Mouse (Mus musculus): ENCODE data around the gene Lyrm7. TPM values are rescaled to one million over a fixed set of nuclear protein-coding genes. Genes with fewer than 3 reads are reported as not detected.
A peak's percentile ranks its signal among the peaks of the same experiment; 100 is the strongest.

Lyrm7 gene
- polyA plus RNA-seq, 2 experiments, result 8.2 to 10.8 TPM

- peak; percentile 95 for DNase-seq (ENCODE audit: low spot score)
- WGBS, result under 1% methylated on average over 64 of the region's 107 CpGs
- peaks cover 16% of the 10 kb centered on the region for H3K4me1 ChIP-seq (ENCODE audit: control insufficient read depth, insufficient read depth, low read length)
- peak within 1 kb of the TSS; percentile 98 for H3K9ac ChIP-seq (ENCODE audit: low read depth, low read length, severe bottlenecking)
- peak within 1 kb of the TSS; percentile 54 for H3K4me2 ChIP-seq (replicated peaks; ENCODE audit: low read depth, low read length, severe bottlenecking)
- H3K36me3 ChIP-seq (ENCODE audit: control insufficient read depth, insufficient read depth, low read length), result peaks cover 21% of the 10 kb centered on the region
- ATAC-seq (ENCODE audit: low FRiP score, low read depth), result peak; percentile 86
- peak within 1 kb of the TSS; percentile 89 for H3K27ac ChIP-seq (replicated peaks; ENCODE audit: low read depth, low read length)
- TF ChIP-seq POLR2A (IDR thresholded peaks at IDR 0.05; ENCODE audit: borderline replicate concordance, extremely low read depth, insufficient read depth, insufficient read length), result peak; percentile 91; the same call in 1 of the 2 replicates
- no peaks in the 10 kb centered on the region for H3K27me3 ChIP-seq (ENCODE audit: control insufficient read depth, insufficient read depth, low read length)
- H3K9me3 ChIP-seq (ENCODE audit: control insufficient read depth, low read length), result no peaks in the 10 kb centered on the region
- H3K4me3 ChIP-seq (replicated peaks; ENCODE audit: low read length), result peak within 1 kb of the TSS; percentile 92
Observed at GRCm38 (mm10) chr11:54866119-54867048, 5.7 kb upstream of the Lyrm7 start, which contains the start of gene Hint1. Hint1 (plus strand) TSS chr11:54866383.

GRCm38 (mm10) chr11:54865330-54866085 is 4.8 kb upstream of the Lyrm7 start:
- TF ChIP-seq POLR2A (IDR thresholded peaks at IDR 0.05; ENCODE audit: borderline replicate concordance, extremely low read depth, insufficient read depth, insufficient read length), result no peak
- Histone ChIP-seq H3K4me1 (ENCODE audit: control insufficient read depth, insufficient read depth, low read length) (peaks cover 16% of the 10 kb centered on the region), H3K9me3 (ENCODE audit: control insufficient read depth, low read length) (no peaks in the 10 kb centered on the region), H3K27me3 (ENCODE audit: control insufficient read depth, insufficient read depth, low read length) (no peaks in the 10 kb centered on the region), H3K27ac (replicated peaks; ENCODE audit: low read depth, low read length) (peak overlapping the region; percentile 89), H3K4me3 (replicated peaks; ENCODE audit: low read length) (peak overlapping the region; percentile 92), H3K9ac (ENCODE audit: low read depth, low read length, severe bottlenecking) (peak overlapping the region; percentile 98), H3K4me2 (replicated peaks; ENCODE audit: low read depth, low read length, severe bottlenecking) (peak overlapping the region; percentile 54), H3K36me3 (ENCODE audit: control insufficient read depth, insufficient read depth, low read length) (peaks cover 14% of the 10 kb centered on the region)
- 0 out of 2 replicates have a peak, but pooled peaks have one; percentile 2 for ATAC-seq (ENCODE audit: low FRiP score, low read depth)
- no peak for DNase-seq (ENCODE audit: low spot score)
- WGBS, result 67% methylated on average over 6 of the region's 6 CpGs

GRCm38 (mm10) chr11:54862621-54863520 is 2.2 kb upstream of the Lyrm7 start:
- Histone ChIP-seq H3K9ac (ENCODE audit: low read depth, low read length, severe bottlenecking) (no peak overlapping the region), H3K36me3 (ENCODE audit: control insufficient read depth, insufficient read depth, low read length) (no peaks in the 10 kb centered on the region), H3K27me3 (ENCODE audit: control insufficient read depth, insufficient read depth, low read length) (no peaks in the 10 kb centered on the region), H3K9me3 (ENCODE audit: control insufficient read depth, low read length) (no peaks in the 10 kb centered on the region), H3K4me3 (replicated peaks; ENCODE audit: low read length) (no peak overlapping the region), H3K27ac (replicated peaks; ENCODE audit: low read depth, low read length) (no peak overlapping the region), H3K4me2 (replicated peaks; ENCODE audit: low read depth, low read length, severe bottlenecking) (no peak overlapping the region), H3K4me1 (ENCODE audit: control insufficient read depth, insufficient read depth, low read length) (peaks cover 16% of the 10 kb centered on the region)
- TF ChIP-seq POLR2A (IDR thresholded peaks at IDR 0.05; ENCODE audit: borderline replicate concordance, extremely low read depth, insufficient read depth, insufficient read length), result no peak
- 46% methylated on average over 10 of the region's 10 CpGs for WGBS
- ATAC-seq (ENCODE audit: low FRiP score, low read depth), result no peak
- DNase-seq (ENCODE audit: low spot score), result peak; percentile 56

GRCm38 (mm10) chr11:54861471-54862420 is 1.0 kb upstream of the Lyrm7 start:
- no peak overlapping the region for H3K27ac ChIP-seq (replicated peaks; ENCODE audit: low read depth, low read length)
- no peak for TF ChIP-seq POLR2A (IDR thresholded peaks at IDR 0.05; ENCODE audit: borderline replicate concordance, extremely low read depth, insufficient read depth, insufficient read length)
- H3K4me3 ChIP-seq (replicated peaks; ENCODE audit: low read length), result no peak overlapping the region; the same call in 1 of the 2 replicates
- H3K36me3 ChIP-seq (ENCODE audit: control insufficient read depth, insufficient read depth, low read length), result no peaks in the 10 kb centered on the region
- H3K9me3 ChIP-seq (ENCODE audit: control insufficient read depth, low read length), result no peaks in the 10 kb centered on the region
- H3K9ac ChIP-seq (ENCODE audit: low read depth, low read length, severe bottlenecking), result no peak overlapping the region
- WGBS, result 89% methylated on average over 5 of the region's 5 CpGs
- H3K4me1 ChIP-seq (ENCODE audit: control insufficient read depth, insufficient read depth, low read length), result peaks cover 9% of the 10 kb centered on the region; the same call in 1 of the 2 replicates
- no peaks in the 10 kb centered on the region for H3K27me3 ChIP-seq (ENCODE audit: control insufficient read depth, insufficient read depth, low read length)
- no peak for DNase-seq (ENCODE audit: low spot score)
- peak overlapping the region; percentile 56; the same call in 1 of the 2 replicates for H3K4me2 ChIP-seq (replicated peaks; ENCODE audit: low read depth, low read length, severe bottlenecking)
- no peak for ATAC-seq (ENCODE audit: low FRiP score, low read depth)

Measured in limb, embryonic 14.5 days (tissue).